Mouse (Mus musculus) macrophage (primary cell): ENCODE measurements at regions not wholly inside any gene's neighbourhood (a gene's known extent, or its start where the extent isn't known, plus 50 kb on each side); places are given as distances from the start of the nearest gene placed in this dataset.

ENCODE experiments used
- H3K27ac ChIP-seq: fragments of 350-480 bp; formaldehyde crosslinking; 2 replicates; pipeline ENCODE4 v1.9.0; 2021
- H3K36me3 ChIP-seq: fragments of 350-480 bp; formaldehyde crosslinking; 2 replicates; pipeline ENCODE4 v1.9.0; 2021; ENCODE audit errors: inconsistent target
- H3K4me3 ChIP-seq: fragments of 350-480 bp; formaldehyde crosslinking; 2 replicates; pipeline ENCODE4 v1.9.0; 2021; ENCODE audit errors: inconsistent target
- H3K79me2 ChIP-seq: fragments of 350-480 bp; formaldehyde crosslinking; 2 replicates; pipeline ENCODE4 v1.9.0; 2021; ENCODE audit errors: inconsistent target
- WGBS: methylation state at CpG from one replicate; pipeline ENCODE4 v1.1.7; 2026; ENCODE audit warnings: inconsistent platforms; ENCODE audit not compliant: missing documents; 5-methylcytosine and 5-hydroxymethylcytosine counted together

- Histone ChIP-seq H3K79me2 (no peaks in the 10 kb centered on the region), H3K36me3 (no peaks in the 10 kb centered on the region), H3K4me3 (no peak overlapping the region), H3K27ac (no peak overlapping the region)
- WGBS = 98% methylated on average over 4 of the region's 6 CpGs
Observed at GRCm38 (mm10) chr13:52007585-52008395, 161.3 kb downstream of the Gadd45g start.

GRCm38 (mm10) chr13:52009231-52009630 is 162.8 kb downstream of the Gadd45g start:
- Histone ChIP-seq H3K4me3 (no peak overlapping the region), H3K27ac (no peak overlapping the region)
- 77% methylated on average over 4 of the region's 4 CpGs for WGBS

GRCm38 (mm10) chr13:52009766-52010165 is 163.3 kb downstream of the Gadd45g start:
- Histone ChIP-seq H3K4me3 (no peak overlapping the region), H3K79me2 (no peaks in the 10 kb centered on the region), H3K36me3 (no peaks in the 10 kb centered on the region), H3K27ac (no peak overlapping the region)
- 95% methylated on average over 6 of the region's 6 CpGs for WGBS

More at GRCm38 (mm10) chr13:52009231-52009630, 162.8 kb downstream of the Gadd45g start:
- Histone ChIP-seq H3K36me3 (no peaks in the 10 kb centered on the region), H3K79me2 (no peaks in the 10 kb centered on the region)

DNA sequence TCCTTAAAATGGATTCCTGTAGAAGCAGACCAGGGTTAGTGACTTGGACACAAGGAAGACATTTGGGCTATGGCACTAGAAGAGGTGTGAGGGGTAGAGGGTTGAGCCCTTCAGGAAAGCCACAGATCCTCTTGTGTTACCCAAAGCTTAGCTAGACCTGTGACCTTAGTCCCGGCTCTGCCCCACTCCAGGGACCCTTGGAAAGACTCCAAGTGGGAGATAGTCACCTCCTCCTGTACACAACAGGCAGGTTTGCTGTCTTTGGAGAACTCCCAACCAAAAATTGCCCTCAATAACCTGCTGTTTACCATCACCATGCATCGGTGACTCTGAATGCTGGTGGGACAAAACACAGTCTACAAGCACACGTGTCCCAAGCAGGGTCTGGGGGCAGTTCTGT is 164.5 kb downstream of the Gadd45g start:
- H3K36me3 ChIP-seq = no peaks in the 10 kb centered on the region

GRCm38 (mm10) chr13:52013182-52013581 is 166.7 kb downstream of the Gadd45g start:
- no peak overlapping the region for H3K27ac ChIP-seq
- H3K4me3 ChIP-seq = no peak overlapping the region
- H3K36me3 ChIP-seq = no peaks in the 10 kb centered on the region
- no peaks in the 10 kb centered on the region for H3K79me2 ChIP-seq
- WGBS = 92% methylated on average over 1 of the region's 1 CpGs

More for the DNA sequence above, 164.5 kb downstream of the Gadd45g start:
- 92% methylated on average over 3 of the region's 3 CpGs for WGBS
- Histone ChIP-seq H3K27ac (no peak overlapping the region), H3K79me2 (no peaks in the 10 kb centered on the region), H3K4me3 (no peak overlapping the region)

GRCm38 (mm10) chr13:52013757-52014156 is 167.3 kb downstream of the Gadd45g start:
- 89% methylated on average over 2 of the region's 2 CpGs for WGBS
- no peaks in the 10 kb centered on the region for H3K79me2 ChIP-seq

DNA sequence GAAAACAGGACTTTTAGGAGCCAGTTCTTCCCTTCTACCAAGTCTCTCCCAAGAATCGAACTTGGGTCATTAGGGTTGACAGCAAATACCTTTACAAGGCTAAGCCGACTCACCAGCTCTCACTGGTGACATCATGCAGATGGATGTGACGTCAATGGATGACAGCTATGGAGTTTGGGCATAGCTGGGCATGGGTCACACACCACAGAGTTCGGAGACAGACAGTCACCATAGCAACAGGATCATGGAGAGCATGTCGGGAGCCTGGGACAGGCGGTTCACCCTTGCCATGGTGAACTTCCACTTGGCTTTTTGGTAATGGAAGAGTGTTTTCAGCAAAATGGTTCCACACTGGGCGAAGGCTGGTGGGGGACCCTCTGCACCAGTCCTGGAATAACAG is 168.1 kb downstream of the Gadd45g start:
- Histone ChIP-seq H3K79me2 (no peaks in the 10 kb centered on the region), H3K4me3 (no peak overlapping the region), H3K36me3 (no peaks in the 10 kb centered on the region), H3K27ac (no peak overlapping the region)
- WGBS = 96% methylated on average over 7 of the region's 7 CpGs

More at GRCm38 (mm10) chr13:52013757-52014156, 167.3 kb downstream of the Gadd45g start:
- Histone ChIP-seq H3K4me3 (no peak overlapping the region), H3K27ac (no peak overlapping the region), H3K36me3 (no peaks in the 10 kb centered on the region)

DNA sequence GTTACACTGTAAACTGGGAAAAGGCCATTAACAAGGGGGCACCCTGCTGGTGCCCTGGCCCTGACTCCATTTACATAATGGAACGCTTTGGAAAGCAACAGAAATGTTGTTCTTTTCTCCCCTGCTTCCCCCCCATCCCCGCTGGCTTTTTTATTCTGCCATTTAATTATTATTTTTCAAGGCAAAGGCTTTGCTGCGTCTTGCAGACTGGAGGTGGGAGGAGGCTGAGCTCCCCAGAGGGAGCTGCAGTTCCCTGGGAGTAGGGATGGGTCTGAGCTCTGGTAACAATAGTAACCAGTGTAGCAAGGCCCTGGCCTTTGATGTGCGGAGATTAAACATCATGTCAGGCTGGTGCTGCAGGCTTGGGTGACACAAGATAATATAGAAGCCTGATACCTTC is 168.6 kb downstream of the Gadd45g start:
- Histone ChIP-seq H3K27ac (no peak overlapping the region), H3K4me3 (no peak overlapping the region), H3K79me2 (no peaks in the 10 kb centered on the region), H3K36me3 (no peaks in the 10 kb centered on the region)
- WGBS = 95% methylated on average over 4 of the region's 4 CpGs

GRCm38 (mm10) chr13:52015496-52015895 is 169.0 kb downstream of the Gadd45g start:
- WGBS = 92% methylated on average over 5 of the region's 5 CpGs
- H3K27ac ChIP-seq = no peak overlapping the region
- H3K79me2 ChIP-seq = no peaks in the 10 kb centered on the region
- no peak overlapping the region for H3K4me3 ChIP-seq
- no peaks in the 10 kb centered on the region for H3K36me3 ChIP-seq

DNA sequence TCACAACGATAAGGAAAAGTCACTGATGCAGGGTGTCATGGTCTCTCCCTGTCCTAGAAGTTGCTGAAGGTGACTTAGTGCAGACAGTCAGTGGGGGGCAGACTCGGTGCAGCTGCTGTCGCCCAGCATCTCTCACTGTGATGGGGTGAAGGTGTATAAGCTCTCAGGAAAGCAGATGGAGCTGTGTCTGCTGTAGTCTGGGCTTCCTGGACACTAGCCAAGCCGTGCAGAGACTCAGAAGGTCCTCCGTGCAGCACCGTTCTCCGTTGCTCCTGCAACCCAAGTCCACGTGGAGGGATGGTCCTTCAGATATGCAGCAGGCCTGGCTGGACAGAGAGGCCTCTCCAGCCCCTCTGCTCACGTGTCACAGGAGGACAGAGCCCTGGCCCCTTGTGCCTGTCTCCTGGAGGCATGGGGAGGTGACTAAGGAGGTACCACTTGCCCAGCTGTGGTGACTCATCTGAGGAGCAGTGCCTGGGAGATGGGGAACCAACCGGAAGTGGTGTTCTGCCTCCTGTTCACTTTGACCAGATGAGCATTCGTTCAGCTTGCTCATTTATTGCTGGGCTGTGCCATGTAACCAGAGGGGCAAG is 171.2 kb downstream of the Gadd45g start:
- H3K79me2 ChIP-seq = no peaks in the 10 kb centered on the region
- no peak overlapping the region for H3K4me3 ChIP-seq
- H3K36me3 ChIP-seq = no peaks in the 10 kb centered on the region
- 73% methylated on average over 11 of the region's 11 CpGs for WGBS
- no peak overlapping the region for H3K27ac ChIP-seq

DNA sequence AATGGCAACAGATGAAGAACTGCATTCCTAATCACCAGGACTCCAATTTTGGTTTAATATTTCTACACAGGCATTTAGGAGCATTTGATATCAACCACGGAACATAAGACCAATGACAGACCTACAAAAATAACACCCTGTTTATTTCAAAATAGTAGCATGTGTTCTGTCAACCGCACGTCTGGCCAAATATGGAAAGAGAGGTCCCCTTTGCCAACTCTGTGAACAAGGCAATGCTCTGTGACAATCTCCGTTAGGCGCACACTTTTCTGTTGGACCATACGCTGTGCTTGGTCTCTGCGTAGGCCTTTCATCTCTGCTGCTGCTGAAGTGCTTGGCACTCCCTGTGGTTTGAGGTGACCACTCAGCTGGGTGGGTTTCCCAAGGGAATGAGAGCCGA is 173.2 kb downstream of the Gadd45g start:
- Histone ChIP-seq H3K4me3 (no peak overlapping the region), H3K27ac (no peak overlapping the region), H3K79me2 (no peaks in the 10 kb centered on the region), H3K36me3 (no peaks in the 10 kb centered on the region)
- WGBS = 93% methylated on average over 8 of the region's 8 CpGs

DNA sequence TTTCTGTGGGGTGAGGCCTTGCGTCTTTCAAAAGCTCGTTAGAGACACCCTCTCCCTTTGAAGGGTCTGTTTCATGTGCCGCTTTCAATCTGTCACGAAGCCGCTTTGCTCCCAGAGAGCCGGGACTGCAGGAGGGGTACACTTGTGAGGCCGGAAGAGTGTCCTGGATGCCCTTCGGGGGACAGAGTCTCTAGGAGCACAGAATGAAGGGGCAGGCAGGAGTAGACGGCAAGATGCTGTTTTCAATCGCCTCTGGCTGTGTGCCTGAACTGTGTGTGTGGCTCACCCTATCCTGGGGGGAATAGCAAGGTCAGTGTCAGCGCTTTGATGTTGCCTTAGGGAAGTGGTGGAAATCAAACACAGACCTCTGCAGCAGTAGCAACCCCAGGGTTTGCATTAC is 174.7 kb downstream of the Gadd45g start:
- Histone ChIP-seq H3K36me3 (no peaks in the 10 kb centered on the region), H3K79me2 (no peaks in the 10 kb centered on the region), H3K27ac (no peak overlapping the region), H3K4me3 (no peak overlapping the region)
- 94% methylated on average over 11 of the region's 11 CpGs for WGBS

- H3K79me2 ChIP-seq = no peaks in the 10 kb centered on the region
- 92% methylated on average over 6 of the region's 6 CpGs for WGBS
- H3K4me3 ChIP-seq = no peak overlapping the region
- H3K36me3 ChIP-seq = no peaks in the 10 kb centered on the region
- H3K27ac ChIP-seq = no peak overlapping the region
Observed at GRCm38 (mm10) chr13:52021828-52022227, 175.3 kb downstream of the Gadd45g start.

GRCm38 (mm10) chr13:52022529-52022928 is 176.1 kb downstream of the Gadd45g start:
- H3K4me3 ChIP-seq = no peak overlapping the region
- no peaks in the 10 kb centered on the region for H3K36me3 ChIP-seq
- WGBS = 78% methylated on average over 4 of the region's 4 CpGs
- H3K79me2 ChIP-seq = no peaks in the 10 kb centered on the region
- no peak overlapping the region for H3K27ac ChIP-seq

DNA sequence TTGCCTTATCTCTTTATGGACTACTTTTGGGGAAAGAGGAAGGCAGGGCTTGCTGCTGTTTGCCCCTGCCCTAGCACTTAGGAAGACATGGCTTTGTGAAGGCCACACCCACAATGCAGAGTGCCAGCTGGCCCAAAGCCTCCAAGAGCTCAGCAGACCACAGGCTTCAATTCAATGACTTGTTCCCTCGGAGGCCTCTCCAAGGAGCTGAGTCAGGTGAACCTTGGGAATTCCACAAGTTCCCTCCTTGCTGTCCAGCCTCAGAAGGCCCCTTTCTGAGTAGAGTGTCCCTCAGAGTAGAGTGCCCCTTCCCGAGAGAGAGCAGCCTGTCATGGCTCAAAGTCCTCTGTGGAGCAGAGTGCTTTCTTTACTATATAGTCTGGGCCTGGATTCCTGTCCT is 177.9 kb downstream of the Gadd45g start:
- Histone ChIP-seq H3K4me3 (no peak overlapping the region), H3K27ac (no peak overlapping the region), H3K79me2 (no peaks in the 10 kb centered on the region), H3K36me3 (no peaks in the 10 kb centered on the region)
- 18% methylated on average over 2 of the region's 2 CpGs for WGBS
